Mouse (Mus musculus) liver, adult 2 months (tissue): Measurements from ENCODE around the gene Accsl. TPM values are rescaled to one million over a fixed set of nuclear protein-coding genes. Genes with fewer than 3 reads are reported as not detected.

Experiments
- DNase-seq: peaks from one replicate; pipeline ENCODE4 v3.0.0-alpha.2; 2011; ENCODE audit warnings: low read depth, low spot score; ENCODE audit errors: extremely low read depth
- H3K27ac ChIP-seq: fragments of 200-500 bp; replicated peaks from 2 replicates; pipeline ENCODE4 v1.5.1; 2012; ENCODE audit warnings: low read depth, mild to moderate bottlenecking, control low read depth, inconsistent platforms, low read length; ENCODE audit not compliant: insufficient read depth
- H3K27me3 ChIP-seq: fragments of 200-500 bp; 2 replicates; pipeline ENCODE4 v1.6.1; 2012; ENCODE audit warnings: mild to moderate bottlenecking, moderate library complexity, low read length, inconsistent platforms; ENCODE audit not compliant: control insufficient read depth, insufficient read depth
- H3K36me3 ChIP-seq: fragments of 200-500 bp; 2 replicates; pipeline ENCODE4 v1.6.1; 2012; ENCODE audit warnings: low read length, inconsistent platforms; ENCODE audit not compliant: control insufficient read depth, insufficient read depth
- H3K4me1 ChIP-seq: fragments of 200-500 bp; 2 replicates; pipeline ENCODE4 v1.6.1; 2011; ENCODE audit warnings: low read length; ENCODE audit not compliant: control insufficient read depth, insufficient read depth
- H3K4me3 ChIP-seq: fragments of 200-500 bp; 2 replicates; pipeline ENCODE4 v1.5.1; 2011; ENCODE audit warnings: low read depth, mild to moderate bottlenecking, control low read depth, low read length, moderate library complexity; ENCODE audit not compliant: insufficient read depth
- H3K79me2 ChIP-seq: fragments of 200-500 bp; 2 replicates; pipeline ENCODE4 v1.6.1; 2012; ENCODE audit warnings: inconsistent platforms, mild to moderate bottlenecking, low read length, moderate library complexity; ENCODE audit not compliant: control insufficient read depth, insufficient read depth
- H3K9ac ChIP-seq: fragments of 200-500 bp; 2 replicates; pipeline ENCODE4 v1.6.1; 2012; ENCODE audit warnings: low read depth, mild to moderate bottlenecking, control low read depth, inconsistent platforms, low read length
- CTCF ChIP-seq: fragments of 200-500 bp; IDR thresholded peaks from 2 replicates; pipeline ENCODE4 v1.5.1; 2011; ENCODE audit warnings: low read depth, low read length, control low read depth
- POLR2A ChIP-seq: fragments of 200-500 bp; IDR thresholded peaks from 2 replicates; pipeline ENCODE4 v1.6.1; 2011; ENCODE audit warnings: low read length, control low read depth; ENCODE audit not compliant: insufficient read depth; ENCODE audit errors: extremely low read depth
- WGBS: fragments of 180-500 bp; shearing (Covaris S2); methylation state at CpG from one replicate; pipeline ENCODE4 v1.1.7; 2018; 5-methylcytosine and 5-hydroxymethylcytosine counted together
- polyA plus RNA-seq: library from polyadenylated mRNA; depleted of rRNA; stranded (reverse); fragments of >200 nt; gene quantifications from 2 replicates; pipeline ENCODE4 v1.2.3, GENCODE M21; 2012
- total RNA-seq: library from RNA; depleted of rRNA; stranded (reverse); fragments of >200 nt; gene quantifications from 2 replicates; pipeline ENCODE4 v1.2.3, GENCODE M21; 2014

Accsl gene
- total and polyA plus RNA-seq, 2 experiments, result not detected

- Histone ChIP-seq H3K79me2 (no peaks in the 10 kb centered on the region), H3K27me3 (no peaks in the 10 kb centered on the region), H3K36me3 (no peaks in the 10 kb centered on the region), H3K4me3 (no peak overlapping the region), H3K27ac (peak overlapping the region; percentile 4; the same call in 1 of the 2 replicates), H3K9ac (no peak overlapping the region), H3K4me1 (no peaks in the 10 kb centered on the region)
- DNase-seq, result no peak
- TF ChIP-seq POLR2A (no peak), CTCF (no peak)
- 61% methylated on average over 6 of the region's 6 CpGs for WGBS
These were observed 34.5 kb upstream of the Accsl start for GRCm38 (mm10) chr2:93903415-93903814.

GRCm38 (mm10) chr2:93902680-93903305 lies 33.8 kb upstream of the Accsl start:
- WGBS, result 69% methylated on average over 5 of the region's 5 CpGs
- no peaks in the 10 kb centered on the region for H3K36me3 ChIP-seq
- no peaks in the 10 kb centered on the region for H3K27me3 ChIP-seq
- TF ChIP-seq POLR2A (no peak), CTCF (no peak)
- no peak overlapping the region for H3K27ac ChIP-seq
- no peaks in the 10 kb centered on the region for H3K79me2 ChIP-seq
- no peak overlapping the region for H3K4me3 ChIP-seq
- no peak overlapping the region for H3K9ac ChIP-seq
- DNase-seq, result peak; percentile 14
- no peaks in the 10 kb centered on the region for H3K4me1 ChIP-seq

DNA sequence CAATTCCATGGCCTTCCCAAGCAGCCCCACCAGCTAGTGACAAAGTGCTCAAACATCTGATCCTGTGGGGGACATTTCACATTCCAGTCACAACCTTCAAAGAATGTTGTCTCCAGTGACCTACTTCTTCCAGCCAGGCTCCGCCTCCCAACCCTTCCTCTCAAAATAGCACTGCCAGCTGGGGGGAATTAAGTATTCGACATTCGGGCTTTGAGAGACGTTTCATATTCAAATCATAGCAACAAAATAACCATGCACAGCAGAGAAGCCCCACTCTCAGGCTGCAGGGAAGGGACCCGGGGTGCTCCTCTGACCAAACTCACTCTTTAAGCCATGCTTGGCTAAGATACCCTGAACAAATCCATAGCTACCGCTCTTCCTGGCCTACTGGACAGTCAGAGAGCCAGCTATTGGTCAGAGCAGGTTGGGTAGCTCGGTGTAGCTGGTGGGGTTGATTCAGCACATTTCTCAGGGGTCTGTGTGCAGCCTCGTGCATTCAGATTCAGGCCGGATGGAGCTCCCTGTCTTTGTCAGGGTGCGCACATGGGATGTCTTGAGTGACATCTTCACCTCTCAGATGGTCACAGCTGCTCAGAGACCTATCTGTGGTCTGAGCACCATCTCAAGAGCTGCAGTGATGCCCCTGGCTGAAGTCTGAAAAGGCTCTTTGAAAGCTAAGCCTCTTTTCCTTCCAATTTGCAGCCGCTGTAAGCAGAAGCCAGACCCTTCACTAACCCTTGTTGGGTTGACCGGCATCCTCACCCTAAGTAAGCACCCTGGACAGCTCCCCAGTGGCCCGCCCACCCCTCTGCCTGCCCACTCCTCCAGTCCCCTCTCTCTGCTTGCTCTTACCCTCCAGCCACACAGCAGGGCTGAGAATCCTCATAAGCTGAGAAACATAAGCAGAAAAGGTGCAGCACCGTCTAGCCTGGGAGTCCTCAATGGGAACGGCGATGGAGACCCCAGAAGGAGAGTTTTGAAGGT lies 30.7 kb upstream of the Accsl start:
- no peak for TF ChIP-seq POLR2A
- no peak for TF ChIP-seq CTCF
- 57% methylated on average over 16 of the region's 16 CpGs for whole genome bisulfite sequencing
- H3K27ac ChIP-seq, result no peak overlapping the region

GRCm38 (mm10) chr2:93891611-93892280 lies 22.8 kb upstream of the Accsl start:
- no peaks in the 10 kb centered on the region for H3K36me3 ChIP-seq
- no peaks in the 10 kb centered on the region for H3K4me1 ChIP-seq
- H3K27ac ChIP-seq, result no peak overlapping the region
- no peak overlapping the region for H3K4me3 ChIP-seq
- 54% methylated on average over 9 of the region's 9 CpGs for WGBS
- no peaks in the 10 kb centered on the region for H3K79me2 ChIP-seq
- peak; percentile 11 for DNase-seq
- no peak overlapping the region for H3K9ac ChIP-seq
- no peaks in the 10 kb centered on the region for H3K27me3 ChIP-seq
- TF ChIP-seq CTCF (no peak), POLR2A (no peak)

More for the DNA sequence above, 30.7 kb upstream of the Accsl start:
- Histone ChIP-seq H3K9ac (no peak overlapping the region), H3K4me1 (no peaks in the 10 kb centered on the region), H3K36me3 (no peaks in the 10 kb centered on the region), H3K4me3 (no peak overlapping the region), H3K79me2 (no peaks in the 10 kb centered on the region), H3K27me3 (no peaks in the 10 kb centered on the region)
- no peak for DNase-seq

GRCm38 (mm10) chr2:93890143-93890542 lies 21.2 kb upstream of the Accsl start:
- no peaks in the 10 kb centered on the region for H3K36me3 ChIP-seq
- no peaks in the 10 kb centered on the region for H3K4me1 ChIP-seq
- H3K27ac ChIP-seq, result no peak overlapping the region
- TF ChIP-seq POLR2A (no peak), CTCF (no peak)
- no peaks in the 10 kb centered on the region for H3K27me3 ChIP-seq
- DNase-seq, result no peak
- no peaks in the 10 kb centered on the region for H3K79me2 ChIP-seq
- no peak overlapping the region for H3K4me3 ChIP-seq
- no peak overlapping the region for H3K9ac ChIP-seq
- WGBS, result 87% methylated on average over 8 of the region's 8 CpGs
